Mouse (Mus musculus) ES-CJ7 (cell line): ENCODE measurements around the gene 4921511M17Rik.
A peak's percentile ranks its signal among the peaks of the same experiment; 100 is the strongest.
"Not testable (repeated sequence)": the region's sequence is repeated elsewhere in the genome, so short reads cannot be mapped to it uniquely, and the experiment has no call there.

ENCODE experiments used
- DNase-seq: peaks from one replicate; pipeline ENCODE4 v3.0.0; 2011; ENCODE audit warnings: low read depth, low spot score

The 4921511M17Rik gene

DNA sequence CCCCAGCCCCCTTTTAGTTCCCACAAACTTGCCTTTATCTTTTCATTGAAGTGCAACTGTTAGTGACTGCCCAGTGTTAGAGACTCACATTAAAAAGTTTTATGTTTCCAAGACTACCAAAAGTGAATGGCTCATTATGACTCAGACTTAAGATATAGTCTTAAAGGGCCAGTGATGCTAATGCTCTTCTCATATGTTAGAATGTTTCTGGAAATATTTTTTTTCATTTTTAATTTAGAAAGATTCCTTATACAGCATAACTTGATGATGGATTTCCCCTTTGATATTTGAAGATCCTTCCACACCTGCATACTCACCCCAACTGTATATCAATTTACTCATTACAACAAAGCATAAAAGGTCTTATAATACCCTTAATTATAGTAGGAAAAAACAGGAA, at the start of gene 4921511M17Rik:
Gene 4921511M17Rik, minus strand, starts transcription at position 101 of the 400 bp plus-strand sequence.
- DNase-seq = not testable (repeated sequence)

DNA sequence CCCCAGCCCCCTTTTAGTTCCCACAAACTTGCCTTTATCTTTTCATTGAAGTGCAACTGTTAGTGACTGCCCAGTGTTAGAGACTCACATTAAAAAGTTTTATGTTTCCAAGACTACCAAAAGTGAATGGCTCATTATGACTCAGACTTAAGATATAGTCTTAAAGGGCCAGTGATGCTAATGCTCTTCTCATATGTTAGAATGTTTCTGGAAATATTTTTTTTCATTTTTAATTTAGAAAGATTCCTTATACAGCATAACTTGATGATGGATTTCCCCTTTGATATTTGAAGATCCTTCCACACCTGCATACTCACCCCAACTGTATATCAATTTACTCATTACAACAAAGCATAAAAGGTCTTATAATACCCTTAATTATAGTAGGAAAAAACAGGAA, 21.3 kb upstream of the 4921511M17Rik start, which contains the start of gene Gm10057:
Gene Gm10057, minus strand, starts transcription at position 101 of the 400 bp plus-strand sequence.
- not testable (repeated sequence) for DNase-seq

DNA sequence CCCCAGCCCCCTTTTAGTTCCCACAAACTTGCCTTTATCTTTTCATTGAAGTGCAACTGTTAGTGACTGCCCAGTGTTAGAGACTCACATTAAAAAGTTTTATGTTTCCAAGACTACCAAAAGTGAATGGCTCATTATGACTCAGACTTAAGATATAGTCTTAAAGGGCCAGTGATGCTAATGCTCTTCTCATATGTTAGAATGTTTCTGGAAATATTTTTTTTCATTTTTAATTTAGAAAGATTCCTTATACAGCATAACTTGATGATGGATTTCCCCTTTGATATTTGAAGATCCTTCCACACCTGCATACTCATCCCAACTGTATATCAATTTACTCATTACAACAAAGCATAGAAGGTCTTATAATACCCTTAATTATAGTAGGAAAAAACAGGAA, 21.1 kb downstream of the 4921511M17Rik start, which contains the start of gene Samt1:
Gene Samt1, minus strand, starts transcription at position 101 of the 400 bp plus-strand sequence.
- DNase-seq = not testable (repeated sequence)

DNA sequence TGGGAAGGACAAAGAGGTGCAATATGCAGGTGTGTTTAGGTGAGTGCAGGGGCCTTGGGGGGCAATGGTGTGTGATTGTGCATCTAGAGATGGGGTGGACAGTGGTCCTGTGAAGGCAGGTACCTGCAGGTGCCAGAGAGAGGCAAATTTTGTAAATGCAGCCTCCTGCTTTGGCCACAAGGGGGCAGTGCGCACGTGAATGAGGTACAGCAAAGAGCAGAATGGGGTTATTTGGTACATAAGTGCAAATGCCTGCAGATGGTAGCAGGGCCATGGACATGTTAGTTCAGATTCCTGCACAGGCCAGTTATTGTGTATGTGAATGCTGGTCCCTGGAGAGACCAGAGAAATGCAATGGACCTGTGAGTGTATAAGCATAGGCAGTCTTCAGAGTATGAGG, 56.7 kb downstream of the 4921511M17Rik start:
- DNase-seq = not testable (repeated sequence)

DNA sequence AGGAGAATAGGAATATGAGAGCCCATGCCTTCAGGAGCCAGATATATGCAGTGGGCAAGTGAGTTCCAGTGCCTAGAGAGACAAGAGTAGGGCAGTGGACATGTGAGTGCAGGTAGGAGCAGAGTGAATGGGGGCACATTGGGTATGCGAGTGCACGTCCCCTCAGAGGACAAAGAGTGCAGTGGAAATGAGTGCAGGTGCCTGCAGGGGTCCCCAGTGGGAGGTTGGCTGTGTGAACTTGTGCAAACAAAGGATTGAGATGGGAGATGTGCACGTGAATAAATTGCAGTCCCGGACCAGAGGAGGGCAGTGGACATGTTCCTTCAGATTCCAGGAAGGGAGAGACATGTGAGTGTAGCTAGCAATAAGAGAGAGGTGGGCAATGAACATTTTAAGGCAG, 57.2 kb downstream of the 4921511M17Rik start:
- DNase-seq = peak; percentile 2

DNA sequence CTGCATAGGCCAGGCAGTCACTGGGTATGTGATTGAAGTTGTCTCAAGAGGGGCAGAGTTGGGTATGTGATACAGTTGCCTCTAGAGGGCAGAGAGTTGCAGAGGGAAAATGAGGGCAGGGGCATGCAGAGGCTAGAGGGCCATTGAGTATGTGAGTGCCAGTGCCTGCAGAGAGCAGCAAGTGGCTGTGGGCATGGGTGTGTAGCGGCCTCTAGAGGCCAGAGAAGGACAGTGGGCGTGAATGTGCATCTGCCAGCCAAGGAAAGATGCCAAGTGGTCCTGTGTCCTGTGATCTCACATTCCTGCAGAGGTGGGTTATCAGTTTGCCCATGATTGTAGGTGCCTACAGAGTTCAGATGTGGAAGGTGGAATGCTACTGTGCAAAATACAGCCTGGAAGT, 59.2 kb downstream of the 4921511M17Rik start:
- DNase-seq = no peak
